In the genomic region with DNA sequence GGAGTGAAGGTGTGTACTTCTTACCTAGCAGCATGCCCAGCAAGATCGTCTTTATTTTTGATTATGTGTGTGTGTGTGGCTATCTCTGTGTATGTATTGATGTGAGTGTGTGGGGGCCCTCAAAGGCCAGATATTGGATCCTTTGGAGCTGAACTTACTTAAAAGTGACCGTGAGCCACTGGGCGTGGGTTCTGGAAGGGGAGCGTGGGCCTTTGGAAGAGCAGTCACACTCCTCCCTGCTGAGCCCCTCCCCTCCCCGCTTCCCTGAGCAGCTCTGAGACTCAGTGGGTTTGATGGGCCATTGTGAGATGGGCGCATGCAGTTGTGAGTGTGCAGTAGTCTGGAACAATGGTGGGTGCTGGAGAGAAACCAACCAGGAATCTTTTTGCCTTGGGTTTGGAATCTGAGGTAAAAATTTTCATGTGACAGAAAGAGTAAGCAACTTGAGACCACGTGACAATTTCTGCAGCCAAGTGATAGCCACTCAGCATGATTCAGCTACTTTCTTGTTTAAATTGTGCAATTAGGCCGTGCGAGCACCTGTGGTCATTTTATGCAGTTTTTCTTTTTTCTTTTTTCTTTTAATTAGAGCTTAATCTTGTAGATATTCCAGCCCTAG, we compare ENCODE assay signal across 12 mouse cellular contexts. TPM values are rescaled to one million over a fixed set of nuclear protein-coding genes. Genes with fewer than 3 reads are reported as not detected.
DNase-seq lines count a peak whose midpoint lies in the region; ATAC-seq and TF ChIP-seq lines count a peak whose summit lies in the region.
"Had no signal": no experiment of that assay in that cellular context is flagged by ENCODE, and none has a peak within 500 bp of the region (broad histone marks: within the 10 kb centered on the region; RNA-seq: fewer than 3 reads in every experiment).

No protein-coding gene starts in this region.

- TF ChIP-seq CTCF in lung, postnatal 0 days (IDR thresholded peaks at IDR 0.05): no peak

- no peaks in the 10 kb centered on the region for H3K27me3 ChIP-seq in lung, postnatal 0 days (replicated peaks; ENCODE audit: insufficient read depth, low read length)

- no peak overlapping the region for H3K9ac ChIP-seq in lung, postnatal 0 days (replicated peaks; ENCODE audit: low read depth)

- 66% methylated on average over 9 of the region's 9 CpGs for WGBS in lung, postnatal 0 days

- H3K4me3 ChIP-seq in lung, postnatal 0 days (ENCODE audit: low read depth, low read length): no peak overlapping the region

- no peaks in the 10 kb centered on the region for H3K9me3 ChIP-seq in lung, postnatal 0 days (ENCODE audit: low read length)

- peak; percentile 55 for DNase-seq in spleen, adult 12 weeks (ENCODE audit: low spot score)
- no peak for DNase-seq in spleen, postnatal 14 days (ENCODE audit: low spot score in 2 of 2)
- peak; percentile 83 for DNase-seq in c-Kit-positive CD71-positive TER-119-positive erythroid progenitor cells, embryonic 14.5 days (ENCODE audit: low spot score)
- DNase-seq in lung, postnatal 0 days (ENCODE audit: low spot score): peak; percentile 77
- no peak for DNase-seq in testis, postnatal 10 days (ENCODE audit: low spot score)
- DNase-seq in ovary, adult 18-20 months (ENCODE audit: low spot score): no peak
- DNase-seq: adrenal gland, postnatal 25 days; cerebellum, adult 9-10 months; kidney, adult 9 months; retina, postnatal 1 day had no signal

- no peak overlapping the region for H3K4me2 ChIP-seq in lung, postnatal 0 days (replicated peaks; ENCODE audit: low read depth, low read length)

- H3K36me3 ChIP-seq in lung, postnatal 0 days (ENCODE audit: insufficient read depth, low read length): no peaks in the 10 kb centered on the region

- peak; percentile 85 for TF ChIP-seq EP300 in lung, postnatal 0 days (IDR thresholded peaks at IDR 0.05)

- no peaks in the 10 kb centered on the region; the same call in 1 of the 2 replicates for H3K4me1 ChIP-seq in lung, postnatal 0 days (ENCODE audit: insufficient read depth, low read depth, low read length)

- peak overlapping the region; percentile 69 for H3K27ac ChIP-seq in lung, postnatal 0 days (ENCODE audit: low read length)

- peak; percentile 45 for ATAC-seq in lung, postnatal 0 days
- no peak for ATAC-seq in granulocyte monocyte progenitor cell, adult 5-6 weeks (replicated peaks; ENCODE audit: poor library complexity, severe bottlenecking)

RNA-seq across cellular contexts. Expression of a gene that starts 5.5 kb away (rescaled TPM):
- 123 and 148 TPM in 2 replicates for polyA plus RNA-seq in lung, postnatal 0 days (2015; fragmentation: Nextera tagmentation; extraction: Ambion mirVana)
- 133 and 240 TPM in 2 replicates for total RNA-seq in granulocyte monocyte progenitor cell, adult 5-6 weeks (2014; fragmentation: Nextera tagmentation)
- 110 and 206 TPM in 2 replicates for total RNA-seq in granulocyte monocyte progenitor cell, adult 5-6 weeks (2017)

RNA-seq across cellular contexts. Expression of a gene that starts 19.5 kb away (rescaled TPM):
- 1.3 and 1.5 TPM in 2 replicates for polyA plus RNA-seq in lung, postnatal 0 days (2015; fragmentation: Nextera tagmentation; extraction: Ambion mirVana)
- total RNA-seq in granulocyte monocyte progenitor cell, adult 5-6 weeks (2014; fragmentation: Nextera tagmentation): not detected in 2 replicates
- total RNA-seq in granulocyte monocyte progenitor cell, adult 5-6 weeks (2017): 0.26 and 0.56 TPM in 2 replicates
- total RNA-seq: layer of hippocampus, postnatal 14 days had no signal

RNA-seq across cellular contexts. Expression of a gene that starts 59.4 kb away (rescaled TPM):
- 49.6 and 54.4 TPM in 2 replicates for polyA plus RNA-seq in lung, postnatal 0 days (2015; fragmentation: Nextera tagmentation; extraction: Ambion mirVana)
- total RNA-seq in granulocyte monocyte progenitor cell, adult 5-6 weeks (2014; fragmentation: Nextera tagmentation): 68.0 and 79.0 TPM in 2 replicates
- total RNA-seq in granulocyte monocyte progenitor cell, adult 5-6 weeks (2017): 99.9 and 116 TPM in 2 replicates

Comparison
In these comparisons a context has a peak if more than half of its experiments do, and no peak if none do; other contexts are left out.
1. DNase-seq: peak in spleen, adult 12 weeks (single experiment), c-Kit-positive CD71-positive TER-119-positive erythroid progenitor cells, embryonic 14.5 days (single experiment) and lung, postnatal 0 days (single experiment); none in spleen, postnatal 14 days (0 of 2), testis, postnatal 10 days (single experiment) and ovary, adult 18-20 months (single experiment).